Mouse (Mus musculus) gastrocnemius, adult 8-10 months (tissue): ENCODE measurements at regions not wholly inside any gene's neighbourhood (a gene's known extent, or its start where the extent isn't known, plus 50 kb on each side); places are given as distances from the start of the nearest gene placed in this dataset.

ENCODE experiments used
- DNase-seq, 2 experiments: peaks; one replicate each; pipeline ENCODE4 v3.0.0; 2022; ENCODE audit warnings: low spot score in 2 of 2

- no peak for DNase-seq
These were observed 2253.4 kb downstream of the 4930444P10Rik start for GRCm38 (mm10) chr1:13839619-13840308.

- no peak for DNase-seq
These were observed 2258.0 kb downstream of the 4930444P10Rik start for GRCm38 (mm10) chr1:13834860-13835840.

- DNase-seq, result no peak
These were observed 2285.3 kb downstream of the 4930444P10Rik start for GRCm38 (mm10) chr1:13807786-13808185.

- no peak for DNase-seq
These were observed 2292.7 kb downstream of the 4930444P10Rik start for GRCm38 (mm10) chr1:13800460-13800859.

- no peak for DNase-seq
These were observed 2294.3 kb downstream of the 4930444P10Rik start for GRCm38 (mm10) chr1:13798848-13799247.

GRCm38 (mm10) chr1:13795196-13795595 is 2297.9 kb downstream of the 4930444P10Rik start:
- no peak for DNase-seq

GRCm38 (mm10) chr1:13789318-13790085 is 2303.6 kb downstream of the 4930444P10Rik start:
- peak; percentile 47 to 59 for DNase-seq

- no peak for DNase-seq
These were observed 2306.1 kb downstream of the 4930444P10Rik start for GRCm38 (mm10) chr1:13787016-13787415.

GRCm38 (mm10) chr1:13784396-13784795 is 2308.7 kb downstream of the 4930444P10Rik start:
- DNase-seq, result no peak

GRCm38 (mm10) chr1:13782633-13783032 is 2310.5 kb downstream of the 4930444P10Rik start:
- DNase-seq, result no peak

GRCm38 (mm10) chr1:13772106-13772505 is 2321.0 kb downstream of the 4930444P10Rik start:
- DNase-seq, result no peak

- no peak for DNase-seq
These were observed 2322.1 kb downstream of the 4930444P10Rik start for GRCm38 (mm10) chr1:13771014-13771463.

GRCm38 (mm10) chr1:13752479-13752878 is 2338.6 kb downstream of the A830018L16Rik start:
- no peak for DNase-seq

GRCm38 (mm10) chr1:13751381-13751780 is 2337.5 kb downstream of the A830018L16Rik start:
- DNase-seq, result no peak
